Mouse (Mus musculus) bone marrow, adult 2 months (tissue): ENCODE measurements around the gene Lmo3. TPM values are rescaled to one million over a fixed set of nuclear protein-coding genes. Genes with fewer than 3 reads are reported as not detected.

Experiments used
- H3K27ac ChIP-seq: fragments of 200-500 bp; 2 replicates; pipeline ENCODE4 v1.5.1; 2012; ENCODE audit warnings: low read depth, mild to moderate bottlenecking, control low read depth, inconsistent platforms, low read length; ENCODE audit not compliant: control insufficient read depth, poor library complexity, insufficient read depth
- H3K4me1 ChIP-seq: fragments of 200-500 bp; 2 replicates; pipeline ENCODE4 v1.6.1; 2011; ENCODE audit warnings: low read length; ENCODE audit not compliant: control insufficient read depth, insufficient read depth
- H3K4me3 ChIP-seq: fragments of 200-500 bp; replicated peaks from 2 replicates; pipeline ENCODE3; 2011; ENCODE audit warnings: mild to moderate bottlenecking, low read depth, low read length, control low read depth; ENCODE audit not compliant: control insufficient read depth
- CTCF ChIP-seq: fragments of 200-500 bp; IDR thresholded peaks from 2 replicates; pipeline ENCODE4 v1.5.1; 2011; ENCODE audit warnings: low read length, control low read depth; ENCODE audit not compliant: control insufficient read depth, insufficient read depth
- POLR2A ChIP-seq: fragments of 200-500 bp; IDR thresholded peaks from 2 replicates; pipeline ENCODE4 v1.6.1; 2011; ENCODE audit warnings: low read depth, mild to moderate bottlenecking, control low read depth, low read length, borderline replicate concordance; ENCODE audit not compliant: control insufficient read depth
- WGBS: fragments of 180-500 bp; shearing (Covaris S2); methylation state at CpG from one replicate; pipeline ENCODE4 v1.1.7; 2018; 5-methylcytosine and 5-hydroxymethylcytosine counted together
- polyA plus RNA-seq: library from polyadenylated mRNA; stranded (reverse); fragments of >200 nt; gene quantifications from 2 replicates; pipeline ENCODE4 v1.2.4, GENCODE M21; 2011; ENCODE audit warnings: low replicate concordance; ENCODE audit not compliant: missing spikeins, insufficient read depth, insufficient read length

Lmo3 gene
- polyA plus RNA-seq = 2.7 TPM in 1 of 2 replicates, not detected in the other

- H3K4me3 ChIP-seq = no peak within 1 kb of the TSS
- H3K4me1 ChIP-seq = no peaks in the 10 kb centered on the region
- H3K27ac ChIP-seq = no peak within 1 kb of the TSS
- 68% methylated on average over 13 of the region's 13 CpGs for WGBS
- TF ChIP-seq CTCF (no peak), POLR2A (no peak)
Observed at GRCm38 (mm10) chr6:138581734-138582505, at the start of gene Lmo3. TSS of gene Lmo3 (minus strand) at chr6:138581968.

- Histone ChIP-seq H3K4me1 (no peaks in the 10 kb centered on the region), H3K4me3 (no peak overlapping the region), H3K27ac (no peak overlapping the region)
- TF ChIP-seq POLR2A = no peak
- TF ChIP-seq CTCF = no peak
Observed at GRCm38 (mm10) chr6:138620786-138621185, 39.0 kb upstream of the Lmo3 start.

GRCm38 (mm10) chr6:138618396-138618795 lies 36.6 kb upstream of the Lmo3 start:
- H3K27ac ChIP-seq = no peak overlapping the region
- TF ChIP-seq POLR2A = no peak
- no peak overlapping the region for H3K4me3 ChIP-seq
- WGBS = 85% methylated on average over 3 of the region's 3 CpGs
- no peaks in the 10 kb centered on the region for H3K4me1 ChIP-seq

GRCm38 (mm10) chr6:138597016-138597415 lies 15.2 kb upstream of the Lmo3 start:
- WGBS = 80% methylated on average over 15 of the region's 15 CpGs
- Histone ChIP-seq H3K27ac (no peak overlapping the region), H3K4me1 (no peaks in the 10 kb centered on the region), H3K4me3 (no peak overlapping the region)
- TF ChIP-seq CTCF (no peak), POLR2A (no peak)

- no peak overlapping the region for H3K4me3 ChIP-seq
- no peaks in the 10 kb centered on the region for H3K4me1 ChIP-seq
- no peak for TF ChIP-seq CTCF
- no peak for TF ChIP-seq POLR2A
- no peak overlapping the region for H3K27ac ChIP-seq
- 75% methylated on average over 10 of the region's 10 CpGs for WGBS
Observed at GRCm38 (mm10) chr6:138595991-138596698, 14.4 kb upstream of the Lmo3 start.

GRCm38 (mm10) chr6:138583314-138583713 lies 1.5 kb upstream of the Lmo3 start:
- Histone ChIP-seq H3K27ac (no peak overlapping the region), H3K4me1 (no peaks in the 10 kb centered on the region), H3K4me3 (no peak overlapping the region)
- WGBS = 70% methylated on average over 8 of the region's 8 CpGs
- TF ChIP-seq POLR2A (no peak), CTCF (no peak)

- TF ChIP-seq CTCF (no peak), POLR2A (no peak)
- H3K4me3 ChIP-seq = no peak overlapping the region
- WGBS = 61% methylated on average over 4 of the region's 4 CpGs
- no peaks in the 10 kb centered on the region for H3K4me1 ChIP-seq
- no peak overlapping the region for H3K27ac ChIP-seq
Observed at GRCm38 (mm10) chr6:138582506-138583000, 785 bp upstream of the Lmo3 start.

- no peaks in the 10 kb centered on the region for H3K4me1 ChIP-seq
- H3K4me3 ChIP-seq = no peak overlapping the region
- no peak for TF ChIP-seq POLR2A
- no peak for TF ChIP-seq CTCF
- no peak overlapping the region for H3K27ac ChIP-seq
- WGBS = 78% methylated on average over 9 of the region's 9 CpGs
Observed at GRCm38 (mm10) chr6:138580491-138581076, 1.2 kb downstream of the Lmo3 start.

GRCm38 (mm10) chr6:138563416-138563815 lies 18.4 kb downstream of the Lmo3 start:
- H3K4me1 ChIP-seq = no peaks in the 10 kb centered on the region
- TF ChIP-seq POLR2A (no peak), CTCF (no peak)
- H3K27ac ChIP-seq = no peak overlapping the region
- 79% methylated on average over 2 of the region's 2 CpGs for WGBS
- H3K4me3 ChIP-seq = no peak overlapping the region
